Mouse (Mus musculus): ENCODE data around the gene AI481877. TPM values are rescaled to one million over a fixed set of nuclear protein-coding genes. Genes with fewer than 3 reads are reported as not detected.

AI481877 gene
- polyA plus RNA-seq, 1 experiment from 2014 or later = not detected

DNA sequence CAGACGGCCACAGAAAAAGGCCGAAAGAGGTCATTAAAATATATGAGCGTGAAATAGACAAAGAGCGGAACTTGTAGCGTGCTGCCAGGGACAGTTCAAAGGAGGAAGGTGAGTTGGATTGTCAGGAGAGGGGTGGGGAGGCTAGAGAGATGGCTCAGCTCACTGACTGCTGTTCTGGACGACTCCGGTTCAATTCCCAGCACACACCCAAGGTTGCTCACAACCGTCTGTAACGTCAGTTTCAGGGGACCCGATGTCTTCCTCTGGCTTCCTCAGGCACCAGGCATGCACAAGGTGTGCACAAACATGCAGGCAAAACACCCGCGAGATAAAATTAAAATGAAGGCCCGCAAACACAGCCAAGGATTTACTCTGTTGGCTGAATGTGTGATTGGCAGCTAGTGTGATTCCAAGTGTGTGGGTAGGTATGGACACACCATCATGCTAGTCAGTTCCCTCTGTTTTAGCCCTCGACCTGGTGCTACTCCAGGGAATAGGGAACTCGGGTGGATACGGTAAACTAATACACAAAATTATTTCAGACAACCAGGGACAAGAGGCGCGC is 102.9 kb downstream of the AI481877 start:
- no peak overlapping the region for H3K27ac ChIP-seq (ENCODE audit: low read length)
- no peak for ATAC-seq (ENCODE audit: insufficient number of reproducible peaks, insufficient read depth, low FRiP score, low read depth)
- 70% methylated on average over 18 of the region's 18 CpGs for WGBS
- no peaks in the 10 kb centered on the region for H3K27me3 ChIP-seq (ENCODE audit: control insufficient read depth, insufficient read depth, low read length)
- 0 out of 2 replicates have a peak, but pooled peaks cover 7% of the 10 kb centered on the region for H3K36me3 ChIP-seq (ENCODE audit: control insufficient read depth, insufficient read depth, low read length)
- H3K9ac ChIP-seq (replicated peaks; ENCODE audit: low read depth, low read length) = peak overlapping the region; percentile 79
- peak overlapping the region; percentile 55 for H3K4me2 ChIP-seq (replicated peaks; ENCODE audit: low read depth, low read length)
- H3K4me1 ChIP-seq (ENCODE audit: control insufficient read depth, insufficient read depth, low read length) = 0 out of 2 replicates have a peak, but pooled peaks cover 3% of the 10 kb centered on the region
- H3K4me3 ChIP-seq (ENCODE audit: low read depth, low read length) = peak overlapping the region; percentile 79
- no peaks in the 10 kb centered on the region for H3K9me3 ChIP-seq (ENCODE audit: control insufficient read depth, low read depth, low read length)

DNA sequence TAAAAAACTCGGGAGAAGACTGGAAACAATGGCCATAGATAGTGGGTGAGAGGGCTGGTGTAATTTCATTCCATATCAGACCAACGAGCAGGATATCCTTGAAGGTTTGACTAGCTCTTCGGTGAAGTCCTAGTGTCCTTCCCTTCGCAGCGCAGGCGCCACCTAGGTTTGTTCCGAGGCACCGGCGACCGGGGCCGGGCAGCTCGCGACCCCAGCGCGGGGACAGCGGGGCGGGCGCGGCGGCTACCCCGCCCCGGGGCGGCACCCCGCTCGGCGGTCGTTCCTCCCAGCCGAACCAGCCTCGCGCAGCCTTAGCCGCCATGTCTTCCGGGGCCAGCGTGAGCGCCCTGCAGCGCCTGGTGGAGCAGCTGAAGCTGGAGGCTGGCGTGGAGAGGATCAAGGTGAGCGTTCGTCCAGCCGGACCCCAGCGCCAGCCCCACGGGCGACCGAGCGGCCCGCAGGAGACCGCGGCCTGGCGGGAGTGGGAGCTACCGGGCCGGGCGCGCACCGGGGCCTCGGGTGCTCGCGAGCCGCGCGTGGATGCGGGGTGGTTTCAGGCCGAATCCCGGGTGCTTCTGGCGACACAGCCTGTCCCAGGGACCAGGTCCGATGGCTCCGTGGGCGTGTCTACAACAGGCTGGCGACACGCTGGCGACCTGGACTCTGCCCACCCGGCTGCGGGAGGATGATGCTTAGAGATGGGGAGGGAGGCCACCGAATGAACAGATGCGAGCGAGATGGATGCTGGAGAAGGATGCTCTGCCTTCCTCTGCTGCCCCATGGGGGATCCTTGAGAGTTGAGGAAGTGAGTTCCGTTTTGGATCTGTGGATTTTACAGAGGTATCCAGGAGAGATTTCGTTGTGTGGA is 103.6 kb downstream of the AI481877 start, which contains the start of gene Gng10:
TSS of gene Gng10 (plus strand) at position 171 of the 868 bp plus-strand sequence.
- peak within 1 kb of the TSS; percentile 55 for H3K4me2 ChIP-seq (replicated peaks; ENCODE audit: low read depth, low read length)
- peak; percentile 89 for ATAC-seq (ENCODE audit: insufficient number of reproducible peaks, insufficient read depth, low FRiP score, low read depth)
- H3K27ac ChIP-seq (ENCODE audit: low read length) = peak within 1 kb of the TSS; percentile 39; the same call in 1 of the 2 replicates
- H3K4me3 ChIP-seq (ENCODE audit: low read depth, low read length) = peak within 1 kb of the TSS; percentile 79
- 0 out of 2 replicates have a peak, but pooled peaks cover 3% of the 10 kb centered on the region for H3K36me3 ChIP-seq (ENCODE audit: control insufficient read depth, insufficient read depth, low read length)
- H3K9me3 ChIP-seq (ENCODE audit: control insufficient read depth, low read depth, low read length) = no peaks in the 10 kb centered on the region
- H3K4me1 ChIP-seq (ENCODE audit: control insufficient read depth, insufficient read depth, low read length) = 0 out of 2 replicates have a peak, but pooled peaks cover 3% of the 10 kb centered on the region
- peak within 1 kb of the TSS; percentile 79 for H3K9ac ChIP-seq (replicated peaks; ENCODE audit: low read depth, low read length)
- 16% methylated on average over 69 of the region's 76 CpGs for WGBS
- H3K27me3 ChIP-seq (ENCODE audit: control insufficient read depth, insufficient read depth, low read length) = no peaks in the 10 kb centered on the region

DNA sequence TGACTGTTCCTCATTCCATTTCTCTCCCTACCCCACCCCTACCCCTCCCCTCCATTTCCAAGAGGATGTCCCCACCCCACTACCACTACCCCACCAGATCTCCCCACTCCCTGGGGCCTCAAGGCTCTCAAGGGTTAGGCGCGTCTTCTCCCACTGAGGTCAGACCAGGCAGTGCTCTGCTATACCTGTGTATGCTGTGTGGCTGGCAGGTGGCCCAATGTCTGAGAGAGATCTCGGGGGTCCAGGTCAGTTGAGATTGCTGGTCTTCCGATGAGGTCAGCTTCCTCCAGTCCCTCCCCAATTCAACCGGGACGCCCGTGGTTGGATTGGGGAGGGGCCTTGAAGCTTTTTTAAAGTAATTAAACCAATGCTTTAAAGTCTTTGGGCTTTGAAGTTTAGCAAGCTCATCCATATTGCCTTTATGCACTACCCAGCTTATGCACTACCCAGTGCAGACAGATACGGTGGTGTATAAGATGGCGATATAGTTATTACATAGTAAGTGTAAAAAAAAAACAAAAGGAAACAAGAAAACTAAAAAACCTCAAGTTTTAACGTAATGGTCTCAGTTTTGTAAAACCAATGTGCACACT is 104.4 kb downstream of the AI481877 start:
- no peak for ATAC-seq (ENCODE audit: insufficient number of reproducible peaks, insufficient read depth, low FRiP score, low read depth)
- H3K4me1 ChIP-seq (ENCODE audit: control insufficient read depth, insufficient read depth, low read length) = 0 out of 2 replicates have a peak, but pooled peaks cover 3% of the 10 kb centered on the region

DNA sequence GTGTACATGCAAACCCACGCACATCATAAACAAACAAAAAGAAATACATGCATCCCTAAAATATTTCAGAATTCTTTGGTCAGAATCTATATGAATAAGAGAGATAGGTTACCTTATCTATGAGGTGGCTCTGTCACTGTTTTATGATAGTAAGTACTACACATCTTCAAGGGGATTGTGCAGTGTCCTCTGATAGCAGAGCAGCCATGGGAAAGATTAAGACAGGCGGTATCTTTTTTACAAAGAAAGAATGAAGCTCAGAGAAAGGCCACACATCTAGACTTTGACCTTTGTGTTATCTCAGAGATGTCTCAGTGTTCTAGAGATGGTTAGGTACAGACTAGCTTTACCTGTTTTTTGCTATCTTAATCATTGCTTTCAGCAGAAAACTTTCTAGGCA is 121.9 kb downstream of the AI481877 start:
- Histone ChIP-seq H3K27ac (ENCODE audit: low read length) (no peak overlapping the region), H3K4me1 (ENCODE audit: control insufficient read depth, insufficient read depth, low read length) (no peaks in the 10 kb centered on the region), H3K4me3 (ENCODE audit: low read depth, low read length) (no peak overlapping the region), H3K27me3 (ENCODE audit: control insufficient read depth, insufficient read depth, low read length) (no peaks in the 10 kb centered on the region), H3K4me2 (replicated peaks; ENCODE audit: low read depth, low read length) (no peak overlapping the region), H3K9me3 (ENCODE audit: control insufficient read depth, low read depth, low read length) (no peaks in the 10 kb centered on the region), H3K9ac (replicated peaks; ENCODE audit: low read depth, low read length) (no peak overlapping the region), H3K36me3 (ENCODE audit: control insufficient read depth, insufficient read depth, low read length) (peaks cover 23% of the 10 kb centered on the region)
- no peak for ATAC-seq (ENCODE audit: insufficient number of reproducible peaks, insufficient read depth, low FRiP score, low read depth)
- 92% methylated on average over 2 of the region's 2 CpGs for WGBS

More for the DNA sequence above, 104.4 kb downstream of the AI481877 start:
- Histone ChIP-seq H3K27me3 (ENCODE audit: control insufficient read depth, insufficient read depth, low read length) (no peaks in the 10 kb centered on the region), H3K4me2 (replicated peaks; ENCODE audit: low read depth, low read length) (peak overlapping the region; percentile 55), H3K36me3 (ENCODE audit: control insufficient read depth, insufficient read depth, low read length) (no peaks in the 10 kb centered on the region), H3K9me3 (ENCODE audit: control insufficient read depth, low read depth, low read length) (no peaks in the 10 kb centered on the region), H3K9ac (replicated peaks; ENCODE audit: low read depth, low read length) (no peak overlapping the region), H3K27ac (ENCODE audit: low read length) (no peak overlapping the region), H3K4me3 (ENCODE audit: low read depth, low read length) (peak overlapping the region; percentile 79)
- 84% methylated on average over 10 of the region's 10 CpGs for WGBS

DNA sequence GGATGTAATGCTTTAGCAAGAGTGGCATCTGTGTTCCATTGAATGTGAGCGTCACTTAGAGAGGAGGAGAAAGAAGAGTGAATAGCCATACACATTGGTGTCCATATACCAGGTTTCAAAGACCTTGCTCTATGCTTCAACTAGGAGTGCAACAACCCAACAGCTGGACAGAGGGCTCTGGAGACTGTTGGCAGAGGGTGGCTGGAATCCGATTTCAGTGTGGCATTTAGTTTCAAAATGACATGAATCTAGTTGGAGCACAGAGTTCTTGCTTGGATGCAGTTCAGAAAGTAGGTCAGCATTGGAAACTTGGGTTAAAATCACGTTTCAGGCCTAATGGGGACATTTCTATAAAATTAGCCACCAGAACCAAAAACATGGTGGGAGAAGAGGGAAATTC is 123.6 kb downstream of the AI481877 start:
- H3K36me3 ChIP-seq (ENCODE audit: control insufficient read depth, insufficient read depth, low read length) = peaks cover 20% of the 10 kb centered on the region
- WGBS = 92% methylated on average over 3 of the region's 3 CpGs

DNA sequence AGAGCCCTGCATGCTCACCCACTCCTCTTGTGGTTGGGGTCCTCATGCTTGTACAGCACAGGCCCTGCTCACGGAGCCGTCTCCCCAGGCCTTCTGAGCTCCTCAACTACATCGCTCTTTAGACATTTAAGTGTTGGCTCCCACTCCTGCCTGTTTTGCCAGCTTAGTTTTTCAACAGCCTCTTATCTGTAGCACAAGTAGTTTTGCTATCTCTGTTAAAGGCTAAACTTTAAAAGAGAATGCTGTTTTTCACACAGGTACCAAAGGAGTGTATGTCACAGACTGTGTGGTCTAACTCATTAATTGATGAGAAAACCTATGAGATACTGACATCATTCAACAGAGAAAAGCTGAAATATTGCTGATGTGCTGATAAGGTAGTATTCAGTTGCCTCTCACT is 127.3 kb downstream of the AI481877 start:
- no peak overlapping the region for H3K9ac ChIP-seq (replicated peaks; ENCODE audit: low read depth, low read length)
- no peaks in the 10 kb centered on the region for H3K9me3 ChIP-seq (ENCODE audit: control insufficient read depth, low read depth, low read length)
- no peaks in the 10 kb centered on the region for H3K27me3 ChIP-seq (ENCODE audit: control insufficient read depth, insufficient read depth, low read length)
- H3K27ac ChIP-seq (ENCODE audit: low read length) = no peak overlapping the region
- no peak overlapping the region for H3K4me2 ChIP-seq (replicated peaks; ENCODE audit: low read depth, low read length)
- no peak overlapping the region for H3K4me3 ChIP-seq (ENCODE audit: low read depth, low read length)
- H3K36me3 ChIP-seq (ENCODE audit: control insufficient read depth, insufficient read depth, low read length) = no peaks in the 10 kb centered on the region
- ATAC-seq (ENCODE audit: insufficient number of reproducible peaks, insufficient read depth, low FRiP score, low read depth) = no peak
- H3K4me1 ChIP-seq (ENCODE audit: control insufficient read depth, insufficient read depth, low read length) = no peaks in the 10 kb centered on the region
- 74% methylated on average over 3 of the region's 3 CpGs for WGBS

More for the DNA sequence above, 123.6 kb downstream of the AI481877 start:
- H3K27me3 ChIP-seq (ENCODE audit: control insufficient read depth, insufficient read depth, low read length) = no peaks in the 10 kb centered on the region
- no peak overlapping the region for H3K4me2 ChIP-seq (replicated peaks; ENCODE audit: low read depth, low read length)
- ATAC-seq (ENCODE audit: insufficient number of reproducible peaks, insufficient read depth, low FRiP score, low read depth) = no peak
- H3K4me3 ChIP-seq (ENCODE audit: low read depth, low read length) = no peak overlapping the region
- no peaks in the 10 kb centered on the region for H3K4me1 ChIP-seq (ENCODE audit: control insufficient read depth, insufficient read depth, low read length)
- no peak overlapping the region for H3K9ac ChIP-seq (replicated peaks; ENCODE audit: low read depth, low read length)
- H3K27ac ChIP-seq (ENCODE audit: low read length) = no peak overlapping the region
- no peaks in the 10 kb centered on the region for H3K9me3 ChIP-seq (ENCODE audit: control insufficient read depth, low read depth, low read length)

DNA sequence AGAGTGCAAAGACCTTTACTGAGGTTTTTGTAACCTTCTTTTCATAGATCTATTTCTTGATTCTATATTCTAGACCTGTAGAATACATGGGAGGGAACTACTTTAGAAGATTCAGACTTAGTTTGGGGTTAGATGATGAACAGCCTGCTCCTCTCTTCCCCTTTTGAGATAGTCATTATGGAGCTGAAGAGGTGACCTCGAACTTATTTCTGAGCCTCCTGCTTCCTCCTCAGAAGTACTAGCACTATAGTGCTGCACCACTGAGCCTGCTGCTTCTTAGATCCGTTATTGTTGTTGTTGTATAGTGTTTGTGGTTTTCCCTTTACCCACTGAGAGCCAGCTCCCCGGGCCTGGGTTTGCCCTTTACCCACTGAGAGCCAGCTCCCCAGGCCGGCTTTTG is 129.1 kb downstream of the AI481877 start:
- Histone ChIP-seq H3K36me3 (ENCODE audit: control insufficient read depth, insufficient read depth, low read length) (no peaks in the 10 kb centered on the region), H3K4me2 (replicated peaks; ENCODE audit: low read depth, low read length) (no peak overlapping the region), H3K9me3 (ENCODE audit: control insufficient read depth, low read depth, low read length) (no peaks in the 10 kb centered on the region), H3K4me3 (ENCODE audit: low read depth, low read length) (no peak overlapping the region), H3K27me3 (ENCODE audit: control insufficient read depth, insufficient read depth, low read length) (no peaks in the 10 kb centered on the region), H3K27ac (ENCODE audit: low read length) (no peak overlapping the region), H3K9ac (replicated peaks; ENCODE audit: low read depth, low read length) (no peak overlapping the region), H3K4me1 (ENCODE audit: control insufficient read depth, insufficient read depth, low read length) (peaks cover 7% of the 10 kb centered on the region; the same call in 1 of the 2 replicates)
- no peak for ATAC-seq (ENCODE audit: insufficient number of reproducible peaks, insufficient read depth, low FRiP score, low read depth)
- WGBS = 76% methylated on average over 4 of the region's 4 CpGs

DNA sequence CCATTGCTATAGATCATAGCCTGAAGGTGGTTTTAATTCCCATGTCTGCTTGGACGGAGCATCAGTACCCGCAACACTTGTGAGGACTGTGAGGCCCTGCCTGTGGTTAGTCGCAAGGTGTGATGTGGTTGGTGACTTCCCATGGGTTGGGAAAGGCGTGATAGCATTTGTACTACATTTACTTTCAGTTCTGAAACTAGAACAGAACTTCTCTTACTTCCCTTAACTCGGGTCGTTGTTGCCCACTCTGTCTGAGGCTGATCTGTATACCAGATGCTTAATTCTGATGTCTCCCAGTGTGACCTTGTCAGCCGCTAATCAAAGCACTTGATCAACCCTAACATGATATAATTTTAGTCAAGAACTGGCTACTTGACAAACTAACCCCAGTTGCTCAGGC is 129.6 kb downstream of the AI481877 start:
- H3K9ac ChIP-seq (replicated peaks; ENCODE audit: low read depth, low read length) = no peak overlapping the region
- no peaks in the 10 kb centered on the region for H3K9me3 ChIP-seq (ENCODE audit: control insufficient read depth, low read depth, low read length)
- ATAC-seq (ENCODE audit: insufficient number of reproducible peaks, insufficient read depth, low FRiP score, low read depth) = no peak
- no peak overlapping the region for H3K4me2 ChIP-seq (replicated peaks; ENCODE audit: low read depth, low read length)
- H3K27ac ChIP-seq (ENCODE audit: low read length) = no peak overlapping the region
- 91% methylated on average over 7 of the region's 7 CpGs for WGBS
- H3K27me3 ChIP-seq (ENCODE audit: control insufficient read depth, insufficient read depth, low read length) = no peaks in the 10 kb centered on the region
- no peak overlapping the region for H3K4me3 ChIP-seq (ENCODE audit: low read depth, low read length)
- no peaks in the 10 kb centered on the region for H3K36me3 ChIP-seq (ENCODE audit: control insufficient read depth, insufficient read depth, low read length)
- peaks cover 12% of the 10 kb centered on the region for H3K4me1 ChIP-seq (ENCODE audit: control insufficient read depth, insufficient read depth, low read length)

All from stomach, embryonic 14.5 days (tissue).